Mouse (Mus musculus) retina, postnatal 7 days (tissue): ENCODE data around the gene Ppp1r1b.
"Not testable (repeated sequence)": the region's sequence is repeated elsewhere in the genome, so short reads cannot be mapped to it uniquely, and the experiment has no call there.

Source experiments
- DNase-seq: peaks from one replicate; pipeline ENCODE4 v3.0.0-alpha.2; 2012; ENCODE audit warnings: low read depth, low spot score

The Ppp1r1b gene

GRCm38 (mm10) chr11:98371556-98372240 lies 23.5 kb downstream of the Ppp1r1b start:
- no peak for DNase-seq

DNA sequence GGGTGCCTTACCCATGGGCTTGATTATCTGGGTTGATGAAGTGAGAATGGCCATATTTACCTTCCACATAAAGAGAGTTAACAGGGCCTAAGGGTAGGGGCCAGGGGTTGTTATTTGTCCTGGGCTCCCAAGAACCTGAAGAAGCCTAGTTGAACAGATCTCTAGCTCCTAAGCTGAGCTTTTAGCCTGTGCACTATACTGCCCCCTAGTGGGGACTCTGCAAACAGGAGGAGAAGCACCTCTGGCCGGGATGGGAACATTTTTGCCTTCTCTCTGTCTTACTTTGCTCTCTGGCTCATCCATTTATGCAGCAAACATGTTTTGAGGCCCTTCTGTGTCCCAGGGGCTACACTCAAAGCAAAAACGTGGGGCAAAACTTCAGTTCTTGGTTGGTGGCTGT lies 24.2 kb downstream of the Ppp1r1b start:
- DNase-seq = peak; percentile 64

DNA sequence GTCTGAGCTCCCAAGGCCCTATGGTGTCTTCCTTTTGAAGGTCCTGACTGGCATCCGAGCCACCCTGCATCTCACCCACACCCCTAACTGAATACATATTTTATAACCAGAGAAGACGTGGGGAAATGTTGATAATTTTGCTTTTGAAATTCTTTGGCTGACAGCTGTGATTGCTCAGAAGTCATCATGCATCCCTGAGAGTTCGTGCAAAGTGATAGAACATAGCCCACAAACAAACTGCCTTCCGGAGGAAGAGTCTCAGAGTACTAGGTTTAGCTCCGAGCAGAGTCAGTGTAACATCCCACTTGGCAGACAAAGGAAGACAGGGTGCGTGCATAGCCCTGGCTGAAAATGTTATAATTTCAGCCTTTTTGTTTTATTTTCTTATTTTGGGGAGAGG lies 25.0 kb downstream of the Ppp1r1b start:
- no peak for DNase-seq

DNA sequence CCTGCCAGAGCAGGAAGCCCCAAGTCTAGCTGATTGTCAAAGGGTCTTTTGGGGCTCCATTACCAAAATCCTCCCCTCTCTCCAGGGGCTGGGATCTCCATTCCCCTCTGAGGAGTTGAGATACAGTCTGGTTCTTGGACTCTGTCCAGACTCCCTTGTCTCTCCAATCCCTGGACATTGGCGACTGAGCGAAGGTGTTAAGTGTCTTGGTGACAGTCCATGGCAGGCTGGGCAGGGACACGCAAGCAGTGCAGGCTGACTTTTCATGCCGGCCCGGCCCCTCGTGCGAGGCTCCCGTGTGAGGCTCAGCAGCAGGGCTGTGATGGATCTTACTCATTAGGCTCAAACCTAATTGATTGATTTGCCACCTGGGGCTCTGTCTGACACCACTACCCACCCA lies 26.1 kb downstream of the Ppp1r1b start:
- no peak for DNase-seq

DNA sequence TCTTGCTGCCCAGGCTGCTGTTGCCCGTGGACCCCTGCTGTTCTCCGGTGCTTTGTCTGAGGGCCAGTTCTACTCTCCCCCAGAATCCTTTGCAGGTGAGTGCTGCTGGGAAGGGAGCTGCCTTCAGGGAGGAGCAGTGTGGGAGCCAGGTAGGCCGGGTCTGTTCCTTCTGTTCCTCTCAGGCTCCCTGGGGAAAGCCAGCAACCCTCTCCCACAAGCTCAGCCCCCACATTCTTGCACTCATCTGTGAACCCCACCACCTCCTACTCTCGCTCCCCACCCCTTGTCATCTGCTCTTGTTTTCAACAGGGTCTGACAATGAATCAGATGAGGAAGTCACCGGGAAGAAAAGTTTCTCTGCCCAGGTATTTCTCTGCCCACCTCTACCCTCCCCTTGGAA lies 28.6 kb downstream of the Ppp1r1b start:
- DNase-seq = no peak

GRCm38 (mm10) chr11:98377787-98378186 lies 29.6 kb downstream of the Ppp1r1b start:
- no peak for DNase-seq

GRCm38 (mm10) chr11:98379379-98379778 lies 31.2 kb downstream of the Ppp1r1b start:
- DNase-seq = no peak

DNA sequence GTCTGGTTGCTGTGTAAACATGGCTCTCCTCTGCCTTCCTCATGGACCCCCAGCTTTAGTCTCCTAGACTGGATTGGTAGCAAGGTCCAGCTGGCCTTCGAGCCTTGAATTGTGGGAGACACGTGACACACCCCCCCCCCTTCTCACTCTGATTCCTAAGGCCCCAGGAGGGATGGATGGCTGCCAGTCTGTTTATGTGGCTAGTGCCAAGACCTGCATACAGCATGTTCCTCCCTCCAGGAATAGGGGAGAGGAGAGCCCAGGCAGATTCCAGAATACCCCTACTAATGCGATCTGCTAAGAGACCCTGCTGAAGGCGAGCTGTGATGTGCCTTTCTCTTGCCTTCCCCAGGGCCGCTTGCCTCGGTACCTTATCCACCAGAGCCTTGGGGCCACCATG lies 31.9 kb downstream of the Ppp1r1b start:
- DNase-seq = no peak

DNA sequence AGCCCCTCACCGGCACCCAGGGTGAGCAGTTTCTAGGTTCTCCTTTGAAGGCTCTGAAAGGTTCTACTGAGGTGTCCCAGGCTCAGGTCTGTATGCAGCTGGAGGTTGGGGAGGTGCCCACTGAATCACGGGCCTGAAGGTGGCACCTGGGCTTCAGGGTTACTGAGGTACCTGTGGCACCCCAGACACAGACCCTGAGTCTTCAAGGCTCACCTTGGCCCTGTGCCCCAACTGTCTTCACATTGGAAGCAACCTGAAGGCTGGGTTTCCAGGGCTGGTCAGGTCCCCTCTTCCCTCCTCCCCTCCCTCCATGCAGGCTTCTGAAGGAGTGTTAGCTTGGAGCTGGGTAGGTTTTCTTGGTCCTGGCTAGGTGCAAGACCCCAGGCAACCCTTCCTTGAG lies 33.4 kb downstream of the Ppp1r1b start:
- DNase-seq = no peak

- not testable (repeated sequence) for DNase-seq
Measured at GRCm38 (mm10) chr11:98382405-98382804, 34.2 kb downstream of the Ppp1r1b start.

- no peak for DNase-seq
Measured at GRCm38 (mm10) chr11:98383261-98384030, 35.2 kb downstream of the Ppp1r1b start, which contains the start of gene Tcap. Gene Tcap, plus strand, starts transcription at chr11:98383811.

GRCm38 (mm10) chr11:98384216-98384615 lies 36.0 kb downstream of the Ppp1r1b start:
- DNase-seq = no peak

DNA sequence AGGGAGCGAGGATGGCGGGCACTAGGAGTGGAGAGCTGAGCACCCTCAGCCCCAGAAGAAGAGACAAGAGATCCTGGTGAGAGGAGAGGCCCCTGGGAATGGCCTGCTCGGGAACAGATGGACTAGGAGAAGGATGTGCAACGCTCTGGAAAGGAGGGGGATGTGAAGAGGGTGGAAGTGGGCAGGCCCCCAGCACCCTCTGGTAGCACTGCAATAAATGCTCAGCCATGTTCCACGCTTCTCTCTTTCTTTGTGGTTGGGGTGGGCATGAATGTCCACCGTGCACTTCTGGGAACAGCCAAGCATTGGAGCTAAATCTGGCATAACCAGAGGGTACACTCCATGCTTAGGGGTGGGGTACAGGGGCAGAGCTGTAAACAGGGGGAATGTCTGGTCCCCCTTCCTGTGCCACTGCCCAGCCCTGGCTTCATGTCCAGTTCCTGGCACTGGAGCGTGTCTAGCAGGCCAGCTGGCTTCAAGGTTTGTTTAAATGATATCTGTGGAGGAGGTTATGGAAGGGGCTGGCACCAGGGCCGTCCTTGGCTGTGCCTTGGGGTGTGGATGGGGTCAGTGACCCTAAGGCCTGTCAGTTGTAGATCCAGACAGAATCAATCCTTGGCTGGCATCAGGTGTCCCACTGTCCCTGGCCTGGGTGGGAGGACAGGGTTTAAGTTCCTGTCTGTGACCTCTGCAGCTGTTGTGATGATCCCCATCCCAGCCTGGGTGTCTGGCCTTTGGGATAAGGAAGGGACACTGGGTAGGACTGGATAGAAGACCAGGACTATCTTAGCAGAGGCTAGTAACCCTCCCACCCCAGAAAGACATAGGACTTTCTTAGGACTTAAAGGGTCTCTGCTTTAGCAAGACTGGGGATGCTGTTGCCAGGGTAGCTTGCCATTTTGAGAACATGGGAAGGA lies 36.8 kb downstream of the Ppp1r1b start:
- no peak for DNase-seq

- no peak for DNase-seq
Measured at GRCm38 (mm10) chr11:98385638-98386585, 37.7 kb downstream of the Ppp1r1b start, which contains the start of gene Pnmt. Gene Pnmt, plus strand, starts transcription at chr11:98386450.

DNA sequence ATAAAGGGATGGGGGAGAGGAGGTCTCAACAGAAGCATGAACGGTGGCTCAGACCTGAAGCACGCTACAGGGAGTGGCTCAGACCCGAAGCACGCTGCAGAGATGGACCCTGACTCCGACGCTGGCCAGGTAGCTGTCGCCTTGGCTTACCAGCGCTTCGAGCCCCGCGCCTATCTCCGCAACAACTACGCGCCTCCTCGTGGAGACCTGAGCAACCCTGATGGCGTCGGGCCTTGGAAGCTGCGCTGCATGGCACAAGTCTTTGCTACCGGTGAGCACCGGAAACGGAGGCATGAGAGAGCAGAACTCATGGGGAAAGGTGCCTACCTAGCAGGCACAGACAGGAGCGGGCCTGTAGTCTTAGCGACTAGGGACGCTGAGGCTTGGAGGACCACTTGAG lies 38.4 kb downstream of the Ppp1r1b start:
- no peak for DNase-seq

DNA sequence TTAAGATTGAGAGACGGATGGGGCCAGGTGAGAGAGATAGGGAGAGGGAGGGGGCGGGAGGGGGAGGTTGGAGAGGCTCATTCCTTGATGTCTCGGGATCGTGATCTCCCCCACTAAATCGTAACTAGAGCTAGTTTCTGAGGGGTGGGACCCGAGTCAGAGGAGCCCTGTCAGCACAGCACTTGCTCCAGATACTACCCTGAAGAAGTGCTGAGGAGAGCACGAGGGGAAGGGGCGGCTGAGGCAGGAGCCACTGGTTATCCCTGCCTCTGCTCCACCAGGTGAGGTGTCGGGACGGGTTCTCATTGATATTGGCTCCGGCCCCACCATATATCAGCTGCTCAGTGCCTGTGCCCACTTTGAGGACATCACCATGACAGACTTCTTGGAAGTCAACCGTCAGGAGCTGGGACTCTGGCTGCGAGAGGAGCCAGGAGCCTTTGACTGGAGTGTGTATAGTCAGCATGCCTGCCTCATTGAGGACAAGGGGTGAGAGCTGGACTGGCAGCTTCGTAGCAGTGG lies 38.9 kb downstream of the Ppp1r1b start:
- no peak for DNase-seq

- no peak for DNase-seq
Measured at GRCm38 (mm10) chr11:98388282-98388681, 40.1 kb downstream of the Ppp1r1b start.

- DNase-seq = no peak
Measured at GRCm38 (mm10) chr11:98389221-98389780, 41.1 kb downstream of the Ppp1r1b start.

DNA sequence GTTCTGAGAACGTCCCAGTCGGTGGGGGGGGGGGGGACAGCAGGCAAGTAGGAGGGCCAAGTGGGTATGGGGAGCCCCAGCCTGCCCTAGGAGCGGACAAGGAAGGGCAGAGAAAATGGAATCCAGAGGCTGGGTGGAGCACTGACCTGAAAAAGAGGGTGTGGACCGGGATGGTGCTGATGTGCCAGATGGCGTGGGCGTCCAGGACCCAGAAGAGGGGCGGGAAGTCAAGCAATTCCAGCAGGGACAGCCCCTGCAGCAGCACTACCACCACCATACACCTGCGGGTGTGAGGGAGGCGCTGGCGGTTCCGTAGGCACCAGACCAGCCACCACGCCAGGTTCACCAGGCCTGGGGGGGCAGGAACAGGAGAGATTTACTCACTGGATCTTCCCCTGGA lies 41.9 kb downstream of the Ppp1r1b start:
- no peak for DNase-seq

- DNase-seq = no peak
Measured at GRCm38 (mm10) chr11:98392034-98392433, 43.8 kb downstream of the Ppp1r1b start.
